Mouse (Mus musculus) ES-Bruce4 (cell line): ENCODE results near the gene Nrsn2. TPM values are rescaled to one million over a fixed set of nuclear protein-coding genes. Genes with fewer than 3 reads are reported as not detected.

Experiments
- H3K27ac ChIP-seq: 2 replicates; pipeline ENCODE4 v1.5.1; 2012; ENCODE audit warnings: low read length, inconsistent platforms; ENCODE audit not compliant: insufficient read depth
- H3K27me3 ChIP-seq: 2 replicates; pipeline ENCODE4 v1.6.1; 2012; ENCODE audit warnings: mild to moderate bottlenecking, low read length, inconsistent platforms; ENCODE audit not compliant: control insufficient read depth, poor library complexity, insufficient read depth, severe bottlenecking
- H3K36me3 ChIP-seq: 2 replicates; pipeline ENCODE4 v1.6.1; 2012; ENCODE audit warnings: inconsistent platforms, mild to moderate bottlenecking, low read length, moderate library complexity; ENCODE audit not compliant: control insufficient read depth, poor library complexity, insufficient read depth, severe bottlenecking
- H3K4me1 ChIP-seq: one replicate; pipeline ENCODE4 v1.8.1; 2011; ENCODE audit warnings: low read length; ENCODE audit not compliant: control insufficient read depth, insufficient read depth
- H3K4me3 ChIP-seq: 2 replicates; pipeline ENCODE4 v1.5.1; 2011; ENCODE audit warnings: low read depth, mild to moderate bottlenecking, low read length
- H3K9ac ChIP-seq: 2 replicates; pipeline ENCODE4 v1.6.1; 2012; ENCODE audit warnings: low read depth, mild to moderate bottlenecking, inconsistent platforms; ENCODE audit not compliant: poor library complexity, severe bottlenecking
- H3K9me3 ChIP-seq: replicated peaks from 2 replicates; pipeline ENCODE4 v1.6.1; 2012; ENCODE audit warnings: mild to moderate bottlenecking, low read length, inconsistent platforms; ENCODE audit not compliant: control insufficient read depth, poor library complexity, insufficient read depth, severe bottlenecking
- CTCF ChIP-seq: IDR thresholded peaks from one replicate; pipeline ENCODE4 v1.8.1; 2011; ENCODE audit warnings: low read depth, low read length
- EP300 ChIP-seq: IDR thresholded peaks from 2 replicates; pipeline ENCODE4 v1.6.1; 2011; ENCODE audit warnings: low read depth, low read length; ENCODE audit not compliant: insufficient read depth
- POLR2A ChIP-seq: IDR thresholded peaks from one replicate; pipeline ENCODE4 v1.8.1; 2011; ENCODE audit warnings: low read length; ENCODE audit not compliant: insufficient read depth
- polyA plus RNA-seq: library from polyadenylated mRNA; stranded (reverse); fragments of >200 nt; gene quantifications from 2 replicates; pipeline ENCODE4 v1.2.4, GENCODE M21; 2011; ENCODE audit warnings: low read depth; ENCODE audit not compliant: missing spikeins, insufficient read depth, insufficient read length

Gene Nrsn2
- polyA plus RNA-seq, 1 experiment, result 1.1 TPM

GRCm38 (mm10) chr2:152326157-152326556 is 50.3 kb downstream of the Nrsn2 start:
- Histone ChIP-seq H3K4me1 (peaks cover 2% of the 10 kb centered on the region), H3K36me3 (peaks cover 43% of the 10 kb centered on the region), H3K27ac (no peak overlapping the region), H3K9me3 (no peaks in the 10 kb centered on the region), H3K4me3 (no peak overlapping the region), H3K27me3 (no peaks in the 10 kb centered on the region), H3K9ac (no peak overlapping the region)
- no peak for TF ChIP-seq CTCF
- no peak for TF ChIP-seq EP300
- TF ChIP-seq POLR2A, result no peak

- Histone ChIP-seq H3K9ac (no peak overlapping the region), H3K4me1 (no peaks in the 10 kb centered on the region), H3K36me3 (peaks cover 38% of the 10 kb centered on the region), H3K9me3 (no peaks in the 10 kb centered on the region), H3K27ac (no peak overlapping the region), H3K27me3 (no peaks in the 10 kb centered on the region), H3K4me3 (no peak overlapping the region)
- no peak for TF ChIP-seq POLR2A
Observed at GRCm38 (mm10) chr2:152324842-152325241, 51.6 kb downstream of the Nrsn2 start.

GRCm38 (mm10) chr2:152323971-152324370 is 52.5 kb downstream of the Nrsn2 start:
- no peaks in the 10 kb centered on the region for H3K9me3 ChIP-seq
- no peak overlapping the region for H3K27ac ChIP-seq
- TF ChIP-seq EP300, result no peak
- TF ChIP-seq CTCF, result no peak
- no peak for TF ChIP-seq POLR2A
- H3K4me1 ChIP-seq, result no peaks in the 10 kb centered on the region
- H3K27me3 ChIP-seq, result no peaks in the 10 kb centered on the region
- H3K9ac ChIP-seq, result no peak overlapping the region
- H3K4me3 ChIP-seq, result no peak overlapping the region
- H3K36me3 ChIP-seq, result peaks cover 34% of the 10 kb centered on the region

- H3K4me1 ChIP-seq, result no peaks in the 10 kb centered on the region
- H3K9me3 ChIP-seq, result no peaks in the 10 kb centered on the region
- H3K9ac ChIP-seq, result no peak overlapping the region
- H3K27ac ChIP-seq, result no peak overlapping the region
- no peak for TF ChIP-seq EP300
- no peak for TF ChIP-seq CTCF
- no peak for TF ChIP-seq POLR2A
- no peaks in the 10 kb centered on the region for H3K27me3 ChIP-seq
- peaks cover 36% of the 10 kb centered on the region for H3K36me3 ChIP-seq
- H3K4me3 ChIP-seq, result no peak overlapping the region
Observed at GRCm38 (mm10) chr2:152322198-152322597, 54.2 kb downstream of the Nrsn2 start.

- Histone ChIP-seq H3K4me3 (no peak overlapping the region), H3K36me3 (peaks cover 35% of the 10 kb centered on the region), H3K27ac (no peak overlapping the region), H3K9me3 (no peaks in the 10 kb centered on the region), H3K4me1 (no peaks in the 10 kb centered on the region), H3K9ac (no peak overlapping the region), H3K27me3 (no peaks in the 10 kb centered on the region)
- TF ChIP-seq CTCF, result no peak
- no peak for TF ChIP-seq POLR2A
- no peak for TF ChIP-seq EP300
Observed at GRCm38 (mm10) chr2:152321558-152321957, 54.9 kb downstream of the Nrsn2 start.

Other genes with a start within 250 kb of the Nrsn2 start
- gene Tcf15, start 233.1 kb downstream of the Nrsn2 start, polyA plus RNA-seq, result 8.3 and 8.5 TPM in 2 replicates
- 258 and 280 TPM in 2 replicates for gene Csnk2a1, start 149.8 kb downstream of the Nrsn2 start, polyA plus RNA-seq
- 27.7 and 32.3 TPM in 2 replicates for gene Tbc1d20, start 82.8 kb downstream of the Nrsn2 start, polyA plus RNA-seq
- gene Rbck1, start 44.0 kb downstream of the Nrsn2 start, polyA plus RNA-seq, result 86.7 and 89.1 TPM in 2 replicates
- 11.4 and 12.3 TPM in 2 replicates for gene Trib3, start 32.6 kb downstream of the Nrsn2 start, polyA plus RNA-seq
- gene Sox12, start 21.4 kb upstream of the Nrsn2 start, polyA plus RNA-seq, result 27.5 and 31.3 TPM in 2 replicates
- 26.7 and 30.6 TPM in 2 replicates for gene Zcchc3, start 38.4 kb upstream of the Nrsn2 start, polyA plus RNA-seq
- gene 6820408C15Rik, start 38.9 kb upstream of the Nrsn2 start, polyA plus RNA-seq, result not detected in 2 replicates
- not detected in 2 replicates for gene Defb23, start 88.0 kb upstream of the Nrsn2 start, polyA plus RNA-seq
- not detected in 2 replicates for gene Defb20, start 100.4 kb upstream of the Nrsn2 start, polyA plus RNA-seq
- gene Defb22, start 113.5 kb upstream of the Nrsn2 start, polyA plus RNA-seq, result not detected in 2 replicates
- not detected in 2 replicates for gene Defb26, start 135.1 kb upstream of the Nrsn2 start, polyA plus RNA-seq
- gene Defb28, start 141.6 kb upstream of the Nrsn2 start, polyA plus RNA-seq, result not detected in 2 replicates
- not detected in 2 replicates for gene Defb29, start 163.5 kb upstream of the Nrsn2 start, polyA plus RNA-seq
- not detected in 2 replicates for gene Gm17416, start 192.7 kb upstream of the Nrsn2 start, polyA plus RNA-seq
- gene Defb21, start 196.1 kb upstream of the Nrsn2 start, polyA plus RNA-seq, result not detected in 2 replicates
- gene Defb19, start 203.7 kb upstream of the Nrsn2 start, polyA plus RNA-seq, result not detected in 2 replicates
- gene Defb45, start 222.8 kb upstream of the Nrsn2 start, polyA plus RNA-seq, result not detected in 2 replicates
- gene Defb36, start 227.7 kb upstream of the Nrsn2 start, polyA plus RNA-seq, result not detected in 2 replicates
- not detected in 2 replicates for gene Defb25, start 246.4 kb upstream of the Nrsn2 start, polyA plus RNA-seq